Mouse (Mus musculus) hindbrain, embryonic 12.5 days (tissue): ENCODE data around the gene Knl1. TPM values are rescaled to one million over a fixed set of nuclear protein-coding genes. Genes with fewer than 3 reads are reported as not detected.

Experiments
- ATAC-seq: fragments of 200-750 bp; cut with Nextera tagmentation; 2 replicates; pipeline ENCODE4 v1.8.0; 2017; ENCODE audit warnings: moderate TSS enrichment; ENCODE audit not compliant: low FRiP score
- H3K27ac ChIP-seq: fragments of 300-500 bp; sonication (generic); 2 replicates; pipeline ENCODE4 v1.5.1; 2016; ENCODE audit warnings: mild to moderate bottlenecking
- H3K27me3 ChIP-seq: fragments of 300-500 bp; sonication (generic); 2 replicates; pipeline ENCODE4 v1.6.1; 2016; ENCODE audit warnings: mild to moderate bottlenecking
- H3K36me3 ChIP-seq: fragments of 300-500 bp; sonication (generic); 2 replicates; pipeline ENCODE4 v1.6.1; 2016; ENCODE audit warnings: mild to moderate bottlenecking
- H3K4me1 ChIP-seq: fragments of 300-500 bp; sonication (generic); 2 replicates; pipeline ENCODE4 v1.6.1; 2016
- H3K4me2 ChIP-seq: fragments of 300-500 bp; sonication (generic); replicated peaks from 2 replicates; pipeline ENCODE4 v1.6.1; 2016; ENCODE audit warnings: mild to moderate bottlenecking
- H3K4me3 ChIP-seq: fragments of 300-500 bp; sonication (generic); 2 replicates; pipeline ENCODE4 v1.5.1; 2016; ENCODE audit warnings: mild to moderate bottlenecking
- H3K9ac ChIP-seq: fragments of 300-500 bp; sonication (generic); 2 replicates; pipeline ENCODE4 v1.6.1; 2016; ENCODE audit warnings: mild to moderate bottlenecking, moderate library complexity
- H3K9me3 ChIP-seq: fragments of 300-500 bp; sonication (generic); replicated peaks from 2 replicates; pipeline ENCODE4 v1.6.1; 2016; ENCODE audit warnings: mild to moderate bottlenecking
- WGBS: fragments of 180-500 bp; shearing (Covaris S2); methylation state at CpG from one replicate; pipeline ENCODE4 v1.1.7; 2016; 5-methylcytosine and 5-hydroxymethylcytosine counted together
- polyA plus RNA-seq: library from polyadenylated mRNA; unstranded; fragments of >200 nt; fragmentation: Nextera tagmentation; extraction: Ambion mirVana; gene quantifications from 2 replicates; pipeline ENCODE4 v1.2.1, GENCODE M21; 2016

Knl1 gene
- polyA plus RNA-seq, 1 experiment from 2014 or later = 37.8 TPM

- Histone ChIP-seq H3K27me3 (no peaks in the 10 kb centered on the region), H3K27ac (no peak overlapping the region), H3K4me3 (no peak overlapping the region), H3K36me3 (no peaks in the 10 kb centered on the region), H3K4me2 (no peak overlapping the region), H3K9me3 (no peaks in the 10 kb centered on the region), H3K9ac (no peak overlapping the region), H3K4me1 (peaks cover 9% of the 10 kb centered on the region)
- no peak for ATAC-seq
- 96% methylated on average over 4 of the region's 4 CpGs for WGBS
Observed at GRCm38 (mm10) chr2:119050132-119050650, 3.3 kb downstream of the Knl1 start.

GRCm38 (mm10) chr2:119060139-119060538 lies 13.2 kb downstream of the Knl1 start:
- Histone ChIP-seq H3K36me3 (no peaks in the 10 kb centered on the region; the same call in 1 of the 2 replicates), H3K4me3 (no peak overlapping the region)

GRCm38 (mm10) chr2:119072397-119072796 lies 25.5 kb downstream of the Knl1 start:
- H3K4me2 ChIP-seq = no peak overlapping the region
- ATAC-seq = no peak
- H3K4me1 ChIP-seq = no peaks in the 10 kb centered on the region
- 90% methylated on average over 4 of the region's 4 CpGs for WGBS
- no peak overlapping the region for H3K9ac ChIP-seq
- H3K36me3 ChIP-seq = 0 out of 2 replicates have a peak, but pooled peaks cover 5% of the 10 kb centered on the region
- no peaks in the 10 kb centered on the region for H3K9me3 ChIP-seq
- no peak overlapping the region for H3K4me3 ChIP-seq
- H3K27ac ChIP-seq = no peak overlapping the region
- H3K27me3 ChIP-seq = no peaks in the 10 kb centered on the region

More at GRCm38 (mm10) chr2:119060139-119060538, 13.2 kb downstream of the Knl1 start:
- Histone ChIP-seq H3K9me3 (no peaks in the 10 kb centered on the region), H3K27me3 (no peaks in the 10 kb centered on the region), H3K9ac (no peak overlapping the region), H3K4me1 (no peaks in the 10 kb centered on the region), H3K4me2 (no peak overlapping the region), H3K27ac (no peak overlapping the region)
- WGBS = 96% methylated on average over 2 of the region's 2 CpGs
- ATAC-seq = no peak

- no peak overlapping the region for H3K27ac ChIP-seq
- WGBS = 89% methylated on average over 2 of the region's 2 CpGs
- H3K27me3 ChIP-seq = no peaks in the 10 kb centered on the region
- no peak for ATAC-seq
- H3K9ac ChIP-seq = no peak overlapping the region
- no peaks in the 10 kb centered on the region for H3K9me3 ChIP-seq
- no peak overlapping the region for H3K4me2 ChIP-seq
- H3K4me3 ChIP-seq = no peak overlapping the region
- no peaks in the 10 kb centered on the region for H3K4me1 ChIP-seq
- H3K36me3 ChIP-seq = peaks cover 5% of the 10 kb centered on the region; the same call in 1 of the 2 replicates
Observed at GRCm38 (mm10) chr2:119086156-119086555, 39.2 kb downstream of the Knl1 start.

GRCm38 (mm10) chr2:119101552-119101951 lies 54.6 kb downstream of the Knl1 start:
- H3K36me3 ChIP-seq = peaks cover 14% of the 10 kb centered on the region

GRCm38 (mm10) chr2:119106583-119106982 lies 59.7 kb downstream of the Knl1 start:
- Histone ChIP-seq H3K36me3 (peaks cover 10% of the 10 kb centered on the region), H3K4me2 (no peak overlapping the region)
- 82% methylated on average over 5 of the region's 5 CpGs for WGBS

More at GRCm38 (mm10) chr2:119101552-119101951, 54.6 kb downstream of the Knl1 start:
- Histone ChIP-seq H3K9ac (no peak overlapping the region), H3K4me3 (no peak overlapping the region), H3K4me2 (no peak overlapping the region), H3K4me1 (no peaks in the 10 kb centered on the region), H3K27me3 (no peaks in the 10 kb centered on the region), H3K9me3 (no peaks in the 10 kb centered on the region), H3K27ac (no peak overlapping the region)
- no peak for ATAC-seq

GRCm38 (mm10) chr2:119108554-119108953 lies 61.6 kb downstream of the Knl1 start:
- Histone ChIP-seq H3K9ac (no peak overlapping the region), H3K36me3 (no peaks in the 10 kb centered on the region), H3K4me3 (no peak overlapping the region), H3K27ac (no peak overlapping the region), H3K9me3 (no peaks in the 10 kb centered on the region), H3K4me2 (no peak overlapping the region), H3K27me3 (no peaks in the 10 kb centered on the region), H3K4me1 (peaks cover 8% of the 10 kb centered on the region)
- 70% methylated on average over 4 of the region's 4 CpGs for WGBS
- no peak for ATAC-seq

More at GRCm38 (mm10) chr2:119106583-119106982, 59.7 kb downstream of the Knl1 start:
- Histone ChIP-seq H3K9ac (no peak overlapping the region), H3K4me3 (no peak overlapping the region), H3K27me3 (no peaks in the 10 kb centered on the region), H3K27ac (no peak overlapping the region), H3K4me1 (no peaks in the 10 kb centered on the region), H3K9me3 (no peaks in the 10 kb centered on the region)
- no peak for ATAC-seq

- ATAC-seq = no peak
- Histone ChIP-seq H3K9ac (no peak overlapping the region), H3K27me3 (no peaks in the 10 kb centered on the region), H3K9me3 (no peaks in the 10 kb centered on the region), H3K36me3 (no peaks in the 10 kb centered on the region), H3K27ac (no peak overlapping the region), H3K4me1 (peaks cover 14% of the 10 kb centered on the region), H3K4me3 (no peak overlapping the region), H3K4me2 (no peak overlapping the region)
- WGBS = 91% methylated on average over 3 of the region's 3 CpGs
Observed at GRCm38 (mm10) chr2:119111060-119111459, 64.1 kb downstream of the Knl1 start.

- H3K27ac ChIP-seq = peak within 1 kb of the TSS; percentile 87
- ATAC-seq = peak; percentile 94
- under 1% methylated on average over 51 of the region's 51 CpGs for WGBS
- peak within 1 kb of the TSS; percentile 63 for H3K4me3 ChIP-seq
- H3K27me3 ChIP-seq = no peaks in the 10 kb centered on the region
- peaks cover 14% of the 10 kb centered on the region for H3K4me1 ChIP-seq
- peak within 1 kb of the TSS; percentile 97 for H3K4me2 ChIP-seq
- no peaks in the 10 kb centered on the region for H3K36me3 ChIP-seq
- H3K9ac ChIP-seq = peak within 1 kb of the TSS; percentile 67
- H3K9me3 ChIP-seq = no peaks in the 10 kb centered on the region
Observed at GRCm38 (mm10) chr2:119112438-119113112, 65.7 kb downstream of the Knl1 start, which contains the start of gene Rad51. Gene Rad51, plus strand, starts transcription at chr2:119112793.

GRCm38 (mm10) chr2:119113121-119113925 lies 66.4 kb downstream of the Knl1 start:
- peak overlapping the region; percentile 97 for H3K4me2 ChIP-seq
- no peaks in the 10 kb centered on the region for H3K27me3 ChIP-seq
- no peaks in the 10 kb centered on the region for H3K9me3 ChIP-seq
- no peaks in the 10 kb centered on the region for H3K36me3 ChIP-seq
- ATAC-seq = no peak
- H3K27ac ChIP-seq = no peak overlapping the region
- peaks cover 14% of the 10 kb centered on the region for H3K4me1 ChIP-seq
- 15% methylated on average over 20 of the region's 20 CpGs for WGBS
- peak overlapping the region; percentile 63 for H3K4me3 ChIP-seq
- H3K9ac ChIP-seq = peak overlapping the region; percentile 67

- H3K27ac ChIP-seq = no peak overlapping the region
- no peak for ATAC-seq
- no peak overlapping the region for H3K4me3 ChIP-seq
- no peaks in the 10 kb centered on the region for H3K27me3 ChIP-seq
- 85% methylated on average over 5 of the region's 5 CpGs for WGBS
- no peaks in the 10 kb centered on the region for H3K9me3 ChIP-seq
- H3K36me3 ChIP-seq = peaks cover 61% of the 10 kb centered on the region
- H3K9ac ChIP-seq = no peak overlapping the region
- no peak overlapping the region for H3K4me2 ChIP-seq
- no peaks in the 10 kb centered on the region for H3K4me1 ChIP-seq
Observed at GRCm38 (mm10) chr2:119136346-119136898, 89.5 kb downstream of the Knl1 start.

- H3K27ac ChIP-seq = no peak overlapping the region
- no peak overlapping the region for H3K4me3 ChIP-seq
- H3K9me3 ChIP-seq = 0 out of 2 replicates have a peak, but pooled peaks cover 4% of the 10 kb centered on the region
- no peaks in the 10 kb centered on the region for H3K27me3 ChIP-seq
- peaks cover 92% of the 10 kb centered on the region for H3K36me3 ChIP-seq
- 93% methylated on average over 2 of the region's 2 CpGs for WGBS
- ATAC-seq = no peak
- H3K4me1 ChIP-seq = no peaks in the 10 kb centered on the region
- no peak overlapping the region for H3K4me2 ChIP-seq
- H3K9ac ChIP-seq = no peak overlapping the region
Observed at GRCm38 (mm10) chr2:119145199-119145598, 98.3 kb downstream of the Knl1 start.
